Mouse (Mus musculus) C2C12 (cell line): ENCODE measurements at regions not wholly inside any gene's neighbourhood (a gene's known extent, or its start where the extent isn't known, plus 50 kb on each side); places are given as distances from the start of the nearest gene placed in this dataset.

ENCODE experiments used
- CEBPB ChIP-seq: IDR thresholded peaks from one replicate; pipeline ENCODE4 v1.6.1; 2011; ENCODE audit warnings: low read depth, mild to moderate bottlenecking, control low read depth, moderate library complexity
- CTCF ChIP-seq: IDR thresholded peaks from one replicate; pipeline ENCODE4 v1.5.1; 2011; ENCODE audit not compliant: control insufficient read depth, insufficient read depth, insufficient read length
- MAX ChIP-seq: IDR thresholded peaks from one replicate; pipeline ENCODE4 v1.6.1; 2011; ENCODE audit warnings: mild to moderate bottlenecking, control low read depth
- MYOD1 ChIP-seq: IDR thresholded peaks from one replicate; pipeline ENCODE4 v1.6.1; 2011; ENCODE audit warnings: low read depth; ENCODE audit not compliant: control insufficient read depth, insufficient read length
- MYOG ChIP-seq: IDR thresholded peaks from one replicate; pipeline ENCODE4 v1.6.1; 2011; ENCODE audit not compliant: control insufficient read depth, insufficient read length; ENCODE audit errors: extremely low read depth
- USF1 ChIP-seq: IDR thresholded peaks from one replicate; pipeline ENCODE4 v1.6.1; 2011; ENCODE audit warnings: low read depth, mild to moderate bottlenecking, control low read depth, moderate library complexity

- no peak for TF ChIP-seq CTCF
- no peak for TF ChIP-seq USF1
- TF ChIP-seq MAX, result no peak
- no peak for TF ChIP-seq CEBPB
- no peak for TF ChIP-seq MYOD1
- TF ChIP-seq MYOG, result no peak
Measured at GRCm38 (mm10) chr4:105910666-105911065, 121.0 kb downstream of the Gm12728 start.
